Mouse (Mus musculus): ENCODE results near the gene Dock6. TPM values are rescaled to one million over a fixed set of nuclear protein-coding genes. Genes with fewer than 3 reads are reported as not detected.

The Dock6 gene
- total RNA-seq (2023): 1 to 10 TPM; 2.6 to 4.3 TPM

GRCm38 (mm10) chr9:21852128-21853091 lies at the start of gene Dock6:
Gene Dock6, minus strand, starts transcription at chr9:21852635.

GRCm38 (mm10) chr9:21835258-21835912 lies 17.1 kb downstream of the Dock6 start, which contains the start of gene Angptl8:
Gene Angptl8, plus strand, starts transcription at chr9:21835510.

GRCm38 (mm10) chr9:21798345-21799009 lies 54.0 kb downstream of the Dock6 start, which contains the start of gene Kank2:
Gene Kank2, minus strand, starts transcription at chr9:21798744.

GRCm38 (mm10) chr9:21760155-21761088 lies 92.0 kb downstream of the Dock6 start, which contains the start of gene Spc24:
Gene Spc24, minus strand, starts transcription at chr9:21760303.

Other genes starting within 250 kb of the Dock6 start
- 10 to 100 TPM; 56.3 to 60.9 TPM for gene Smarca4, start 236.5 kb downstream of the Dock6 start, total RNA-seq (2023)
- 10 to 100 TPM; 57.9 to 62.6 TPM for gene Ldlr, start 129.2 kb downstream of the Dock6 start, total RNA-seq (2023)
- 10 to 100 TPM; 32.1 to 43.7 TPM for gene Spc24, start 92.3 kb downstream of the Dock6 start, total RNA-seq (2023)
- gene Kank2, start 53.9 kb downstream of the Dock6 start, total RNA-seq (2023): under 1 TPM; 0.70 to 0.84 TPM
- gene Angptl8, start 17.1 kb downstream of the Dock6 start, total RNA-seq (2023): not detected
- 100 to 1,000 TPM; 154 to 156 TPM for gene Rab3d, start 65.6 kb upstream of the Dock6 start, total RNA-seq (2023)
- gene Ccdc159, start 74.8 kb upstream of the Dock6 start, total RNA-seq (2023): 1 to 10 TPM in 1 of 2 experiments, under 1 TPM in 1; 0.77 to 1.5 TPM
- gene Tmem205, start 74.9 kb upstream of the Dock6 start, total RNA-seq (2023): 10 to 100 TPM; 17.0 to 20.7 TPM
- 1 to 10 TPM; 1.2 to 1.4 TPM for gene Plppr2, start 84.4 kb upstream of the Dock6 start, total RNA-seq (2023)
- 1 to 10 TPM; 4.3 to 4.5 TPM for gene Swsap1, start 103.1 kb upstream of the Dock6 start, total RNA-seq (2023)
- gene Epor, start 110.9 kb upstream of the Dock6 start, total RNA-seq (2023): 10 to 100 TPM in 1 of 2 experiments, 1 to 10 TPM in 1; 10.0 to 15.7 TPM
- not detected for gene Rgl3, start 136.8 kb upstream of the Dock6 start, total RNA-seq (2023)
- gene Ccdc151, start 150.0 kb upstream of the Dock6 start, total RNA-seq (2023): not detected
- 10 to 100 TPM; 55.2 to 67.9 TPM for gene Prkcsh, start 150.2 kb upstream of the Dock6 start, total RNA-seq (2023)
- under 1 TPM in 1 of 2 experiments, not detected in 1; 0.55 TPM for gene Elavl3, start 199.4 kb upstream of the Dock6 start, total RNA-seq (2023)
- gene Gm49318, start 218.6 kb upstream of the Dock6 start, total RNA-seq (2023): not detected
- gene Zfp653, start 218.7 kb upstream of the Dock6 start, total RNA-seq (2023): 1 to 10 TPM; 9.0 to 9.7 TPM
- gene Ecsit, start 232.8 kb upstream of the Dock6 start, total RNA-seq (2023): 1 to 10 TPM; 8.6 to 8.7 TPM
- not detected for gene Cnn1, start 246.6 kb upstream of the Dock6 start, total RNA-seq (2023)